Mouse (Mus musculus) embryonic facial prominence, embryonic 14.5 days (tissue): ENCODE measurements around the gene Pxt1. TPM values are rescaled to one million over a fixed set of nuclear protein-coding genes. Genes with fewer than 3 reads are reported as not detected.

Source experiments
- ATAC-seq: fragments of 200-750 bp; cut with Nextera tagmentation; 2 replicates; pipeline ENCODE4 v1.8.0; 2017; ENCODE audit warnings: low read depth, moderate number of reproducible peaks, moderate TSS enrichment
- DNase-seq: peaks from one replicate; pipeline ENCODE4 v3.0.0-alpha.2; 2015; ENCODE audit warnings: low spot score
- H3K27ac ChIP-seq: fragments of 300-500 bp; sonication (generic); replicated peaks from 2 replicates; pipeline ENCODE4 v1.5.1; 2014; ENCODE audit warnings: low read depth, mild to moderate bottlenecking, low read length, moderate library complexity
- H3K27me3 ChIP-seq: fragments of 300-500 bp; sonication (generic); replicated peaks from 2 replicates; pipeline ENCODE4 v1.6.1; 2014; ENCODE audit warnings: low read length; ENCODE audit not compliant: control insufficient read depth, insufficient read depth
- H3K36me3 ChIP-seq: fragments of 300-500 bp; sonication (generic); 2 replicates; pipeline ENCODE4 v1.6.1; 2014; ENCODE audit warnings: low read length, mixed read lengths; ENCODE audit not compliant: control insufficient read depth, insufficient read depth
- H3K4me1 ChIP-seq: fragments of 300-500 bp; sonication (generic); 2 replicates; pipeline ENCODE4 v1.6.1; 2014; ENCODE audit warnings: antibody characterized with exemption, low read length; ENCODE audit not compliant: control insufficient read depth, insufficient read depth
- H3K4me2 ChIP-seq: fragments of 300-500 bp; sonication (generic); 2 replicates; pipeline ENCODE4 v1.6.1; 2014; ENCODE audit warnings: low read depth, mild to moderate bottlenecking, low read length, moderate library complexity, mixed read lengths
- H3K4me3 ChIP-seq: fragments of 300-500 bp; sonication (generic); 2 replicates; pipeline ENCODE4 v1.5.1; 2014; ENCODE audit warnings: low read depth, mild to moderate bottlenecking, low read length
- H3K9ac ChIP-seq: fragments of 300-500 bp; sonication (generic); 2 replicates; pipeline ENCODE4 v1.6.1; 2014; ENCODE audit warnings: low read depth, mild to moderate bottlenecking, low read length, moderate library complexity, mixed read lengths
- H3K9me3 ChIP-seq: fragments of 300-500 bp; sonication (generic); 2 replicates; pipeline ENCODE4 v1.6.1; 2016; ENCODE audit warnings: low read length; ENCODE audit not compliant: control insufficient read depth
- WGBS: fragments of 180-500 bp; shearing (Covaris S2); extraction: QIAGEN DNeasy Blood & Tissue Kit; methylation state at CpG from one replicate; pipeline ENCODE4 v1.1.7; 2014; 5-methylcytosine and 5-hydroxymethylcytosine counted together
- polyA plus RNA-seq: library from polyadenylated mRNA; unstranded; fragments of >200 nt; fragmentation: Nextera tagmentation; extraction: Ambion mirVana; gene quantifications from 2 replicates; pipeline ENCODE4 v1.2.1, GENCODE M21; 2014

The Pxt1 gene
- polyA plus RNA-seq, 1 experiment from 2014 or later, result not detected

DNA sequence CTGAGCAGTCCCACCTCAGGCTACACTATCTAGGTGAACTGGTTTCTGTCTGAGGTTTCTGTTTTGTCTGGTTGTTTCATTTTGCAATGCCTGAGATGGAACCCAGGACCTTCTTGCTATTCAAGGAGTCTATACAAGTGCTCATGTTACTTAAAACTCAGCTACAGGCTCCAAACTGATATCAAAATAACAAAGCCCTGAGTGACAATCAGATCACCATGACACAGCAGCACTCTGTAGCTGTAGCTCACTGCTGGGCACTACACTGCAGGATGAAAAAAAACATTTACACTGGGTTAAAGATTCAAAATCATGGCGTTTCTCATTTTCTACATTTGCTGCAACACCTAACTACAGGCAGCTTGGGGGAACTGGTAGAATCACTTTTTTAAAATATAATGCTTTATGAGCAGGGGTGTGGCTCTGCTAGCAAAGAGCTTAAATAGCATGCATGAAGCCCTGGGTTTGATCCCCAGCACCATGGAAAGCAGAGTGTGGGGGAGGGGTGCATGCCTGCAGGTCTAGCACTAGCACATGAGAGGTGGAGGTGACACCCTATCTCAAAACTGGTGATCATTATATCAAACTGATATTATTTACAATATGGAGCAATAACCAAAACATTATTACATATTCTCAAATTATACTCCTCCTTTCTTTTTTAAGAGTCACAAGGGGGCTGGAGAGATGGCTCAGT, 41.2 kb upstream of the Pxt1 start:
- ATAC-seq, result no peak
- Histone ChIP-seq H3K9me3 (no peaks in the 10 kb centered on the region), H3K9ac (no peak overlapping the region), H3K27ac (no peak overlapping the region), H3K36me3 (peaks cover 87% of the 10 kb centered on the region), H3K4me2 (no peak overlapping the region), H3K27me3 (no peaks in the 10 kb centered on the region), H3K4me1 (no peaks in the 10 kb centered on the region), H3K4me3 (no peak overlapping the region)
- WGBS, result 93% methylated on average over 1 of the region's 1 CpGs
- DNase-seq, result no peak

DNA sequence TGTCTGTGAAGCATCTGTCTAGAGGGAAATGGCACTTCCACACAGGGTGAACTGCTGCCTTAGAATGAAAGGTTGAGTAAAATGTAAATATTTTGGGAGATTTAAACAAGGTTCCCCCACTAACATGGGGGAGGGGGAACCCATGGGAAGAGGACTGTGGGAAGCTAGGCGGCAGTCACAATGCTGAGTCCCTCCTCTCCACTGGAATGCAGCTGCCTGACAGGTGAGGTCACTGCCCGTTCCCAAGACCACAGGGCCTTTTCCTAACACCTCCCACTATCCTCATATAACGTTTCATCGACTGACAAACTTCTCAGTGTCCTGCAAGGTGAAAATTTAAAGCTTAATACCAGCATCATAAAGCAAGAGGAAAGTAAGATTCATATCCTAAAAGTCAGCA, 39.0 kb upstream of the Pxt1 start:
- H3K4me1 ChIP-seq, result no peaks in the 10 kb centered on the region
- no peaks in the 10 kb centered on the region for H3K27me3 ChIP-seq
- DNase-seq, result no peak
- H3K9ac ChIP-seq, result no peak overlapping the region
- H3K4me3 ChIP-seq, result no peak overlapping the region
- H3K9me3 ChIP-seq, result no peaks in the 10 kb centered on the region
- no peak for ATAC-seq
- H3K4me2 ChIP-seq, result no peak overlapping the region
- H3K27ac ChIP-seq, result no peak overlapping the region
- peaks cover 85% of the 10 kb centered on the region for H3K36me3 ChIP-seq
- WGBS, result 47% methylated on average over 4 of the region's 4 CpGs

DNA sequence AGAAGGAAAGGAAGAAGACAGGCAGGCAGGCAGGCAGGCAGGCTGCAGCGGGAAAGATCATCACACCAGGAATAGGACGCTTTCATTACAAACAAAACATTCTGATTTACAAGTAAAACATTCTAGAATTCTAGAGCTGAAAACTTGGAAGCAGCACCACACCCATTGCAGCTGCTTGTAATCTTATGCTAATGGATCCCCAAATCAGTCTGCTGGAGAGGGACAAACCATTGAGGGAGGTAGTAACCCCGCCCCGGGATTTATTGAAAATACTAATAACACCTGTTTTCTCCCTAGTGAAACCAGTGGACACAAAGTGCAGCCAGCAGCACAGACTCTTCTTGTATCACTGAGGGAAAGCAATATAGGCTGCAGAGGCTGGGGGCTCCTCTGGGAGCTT, 37.4 kb upstream of the Pxt1 start:
- Histone ChIP-seq H3K36me3 (peaks cover 81% of the 10 kb centered on the region), H3K27ac (no peak overlapping the region), H3K9ac (no peak overlapping the region), H3K27me3 (no peaks in the 10 kb centered on the region), H3K4me3 (no peak overlapping the region), H3K9me3 (no peaks in the 10 kb centered on the region), H3K4me1 (no peaks in the 10 kb centered on the region), H3K4me2 (no peak overlapping the region)
- ATAC-seq (no peak), DNase-seq (peak; percentile 60)
- 69% methylated on average over 4 of the region's 4 CpGs for WGBS

DNA sequence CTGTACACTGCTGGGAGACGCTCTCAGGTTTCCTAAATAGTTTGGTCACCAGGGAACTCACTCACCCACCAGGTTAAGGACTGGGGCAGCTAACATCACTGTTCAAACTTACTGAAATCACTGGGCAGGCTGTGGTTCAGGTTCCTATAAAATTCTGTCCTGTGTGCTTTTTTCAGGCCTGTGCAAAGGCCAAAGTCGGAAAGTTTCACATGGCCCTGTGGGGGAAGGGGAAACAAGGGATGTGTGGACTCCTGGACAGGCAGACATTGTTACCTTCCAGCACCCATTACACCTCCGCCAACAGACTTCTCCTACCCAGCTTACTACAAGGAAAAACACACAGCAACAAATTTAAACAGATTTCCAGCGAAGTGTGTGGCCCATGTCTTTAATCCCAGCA, 35.5 kb upstream of the Pxt1 start:
- Histone ChIP-seq H3K27me3 (no peaks in the 10 kb centered on the region), H3K27ac (no peak overlapping the region), H3K9ac (no peak overlapping the region), H3K9me3 (no peaks in the 10 kb centered on the region), H3K4me1 (no peaks in the 10 kb centered on the region), H3K4me3 (no peak overlapping the region), H3K36me3 (peaks cover 87% of the 10 kb centered on the region), H3K4me2 (no peak overlapping the region)
- DNase-seq (no peak), ATAC-seq (no peak)
- 91% methylated on average over 4 of the region's 4 CpGs for WGBS

DNA sequence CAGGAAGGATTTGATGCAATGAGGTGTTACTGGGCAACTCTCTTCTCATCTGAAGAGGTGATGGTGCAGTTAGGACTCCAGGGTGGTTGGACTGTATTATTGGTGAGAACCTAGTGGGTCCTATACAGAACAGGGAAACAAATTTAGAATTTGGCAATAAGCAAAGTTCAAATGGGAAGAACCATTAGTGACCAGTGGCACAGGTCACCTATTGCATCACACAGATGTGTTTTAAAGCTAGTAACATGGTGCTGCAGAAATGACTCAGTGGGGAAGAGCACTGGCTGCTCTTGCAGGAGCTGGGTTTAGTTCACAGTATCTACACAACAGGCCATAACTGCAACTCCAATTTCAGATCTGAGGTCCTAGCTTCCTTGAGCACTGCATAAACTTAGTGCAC, 26.5 kb upstream of the Pxt1 start:
- no peaks in the 10 kb centered on the region for H3K4me1 ChIP-seq
- no peak overlapping the region for H3K4me2 ChIP-seq
- peaks cover 96% of the 10 kb centered on the region for H3K36me3 ChIP-seq
- no peaks in the 10 kb centered on the region for H3K27me3 ChIP-seq
- no peaks in the 10 kb centered on the region for H3K9me3 ChIP-seq
- no peak for DNase-seq
- H3K27ac ChIP-seq, result no peak overlapping the region
- H3K4me3 ChIP-seq, result no peak overlapping the region
- no peak for ATAC-seq
- no peak overlapping the region for H3K9ac ChIP-seq

DNA sequence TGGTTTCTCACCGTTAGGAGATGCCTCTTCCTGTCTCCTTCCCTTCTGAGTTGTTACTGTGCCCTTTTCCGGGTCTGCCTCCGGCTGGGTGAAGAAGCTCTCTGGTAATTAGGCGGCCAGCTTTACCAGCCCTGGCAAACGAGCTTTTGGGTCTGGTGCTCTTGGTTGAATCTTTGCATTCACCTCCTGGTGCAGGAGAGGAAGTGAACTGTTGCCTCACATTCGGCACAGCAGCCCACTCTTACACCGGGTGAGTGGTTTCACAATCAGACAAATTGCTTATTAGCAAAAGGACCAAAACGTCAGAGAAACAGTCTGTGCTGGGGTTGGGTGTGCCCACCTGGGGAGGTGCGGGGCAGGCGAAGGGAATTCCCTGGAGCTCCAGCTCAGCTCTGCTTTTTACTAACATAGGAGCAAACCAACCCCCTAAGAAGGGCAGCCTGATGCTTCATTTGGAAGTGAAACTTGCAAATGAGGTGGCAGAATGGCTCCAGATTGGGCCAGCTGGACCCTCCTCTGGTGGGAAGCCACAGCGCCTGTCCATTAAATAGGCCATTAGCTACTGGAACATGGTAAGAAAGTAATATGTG, 23.5 kb upstream of the Pxt1 start:
- no peak overlapping the region for H3K27ac ChIP-seq
- no peaks in the 10 kb centered on the region for H3K9me3 ChIP-seq
- 78% methylated on average over 11 of the region's 11 CpGs for WGBS
- no peak overlapping the region for H3K9ac ChIP-seq
- no peaks in the 10 kb centered on the region for H3K27me3 ChIP-seq
- H3K36me3 ChIP-seq, result peaks cover 97% of the 10 kb centered on the region
- H3K4me3 ChIP-seq, result no peak overlapping the region
- H3K4me1 ChIP-seq, result no peaks in the 10 kb centered on the region
- DNase-seq (no peak), ATAC-seq (no peak)
- no peak overlapping the region for H3K4me2 ChIP-seq

DNA sequence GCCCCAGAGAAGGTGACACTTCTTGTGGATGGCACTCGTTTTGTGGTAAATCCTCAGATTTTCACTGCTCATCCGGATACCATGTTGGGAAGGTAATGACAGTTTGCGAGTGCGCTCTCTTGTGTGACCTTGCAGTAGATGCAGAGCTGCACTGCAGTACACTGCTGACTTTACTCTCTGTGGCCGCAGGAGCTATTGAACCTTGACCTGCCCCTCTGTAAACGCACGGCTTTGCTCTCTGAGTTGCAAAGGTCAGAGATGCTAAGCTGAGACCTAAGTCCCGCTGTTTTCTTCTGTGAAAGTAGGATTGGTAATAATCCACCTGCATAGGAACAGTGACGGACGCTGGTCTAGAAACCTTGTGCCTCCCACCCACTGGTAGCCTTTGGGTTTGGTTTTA, 18.0 kb upstream of the Pxt1 start:
- Histone ChIP-seq H3K27me3 (no peaks in the 10 kb centered on the region), H3K4me2 (no peak overlapping the region), H3K9me3 (no peaks in the 10 kb centered on the region), H3K27ac (no peak overlapping the region), H3K36me3 (peaks cover 71% of the 10 kb centered on the region), H3K9ac (no peak overlapping the region), H3K4me3 (no peak overlapping the region), H3K4me1 (no peaks in the 10 kb centered on the region)
- ATAC-seq, result no peak
- no peak for DNase-seq
- WGBS, result 81% methylated on average over 10 of the region's 10 CpGs

DNA sequence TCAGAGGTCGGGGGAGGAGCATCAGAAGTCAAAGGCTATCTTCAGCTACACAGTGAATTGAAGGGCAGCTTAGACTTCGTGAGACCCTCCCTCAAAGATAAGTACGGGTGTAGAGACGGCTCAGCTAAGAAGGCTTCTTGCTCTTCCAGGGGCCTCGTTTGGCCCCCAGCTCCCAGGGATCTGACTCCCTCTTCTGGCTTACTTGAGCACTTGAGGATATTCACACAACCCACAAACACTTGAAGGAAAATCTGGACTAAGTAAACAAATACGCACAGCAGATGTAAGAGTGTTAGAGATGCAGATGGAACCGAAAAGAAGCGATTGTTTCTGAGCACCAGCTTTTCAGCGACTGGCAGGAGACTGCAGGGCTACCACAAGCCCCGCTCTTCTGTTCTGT, 17.0 kb upstream of the Pxt1 start:
- no peak for ATAC-seq
- H3K36me3 ChIP-seq, result peaks cover 61% of the 10 kb centered on the region
- WGBS, result 80% methylated on average over 10 of the region's 10 CpGs

DNA sequence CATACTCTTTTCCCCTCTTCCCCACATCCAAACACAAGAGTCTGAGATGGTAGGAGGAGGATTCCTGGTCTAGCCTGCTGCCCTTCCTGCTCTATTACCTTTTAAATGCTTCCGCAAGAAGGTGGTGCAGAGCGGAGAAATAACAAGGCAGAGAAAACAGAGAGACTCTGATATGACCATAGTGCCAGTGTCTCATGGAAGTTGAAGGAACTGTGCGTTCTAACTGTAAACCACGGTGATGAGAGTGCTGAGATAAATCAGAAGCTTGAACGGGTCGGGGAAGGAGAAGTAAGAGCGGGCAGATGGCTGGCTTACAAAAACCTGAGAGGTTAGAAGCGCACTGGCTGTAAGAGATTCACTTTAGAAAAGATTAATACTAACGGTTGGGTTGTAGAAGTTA, 10.8 kb upstream of the Pxt1 start:
- H3K9me3 ChIP-seq, result no peaks in the 10 kb centered on the region
- peaks cover 18% of the 10 kb centered on the region for H3K4me1 ChIP-seq
- 0 out of 2 replicates have a peak overlapping the region, but pooled peaks have one; percentile 95 for H3K9ac ChIP-seq
- peak overlapping the region; percentile 88; the same call in 1 of the 2 replicates for H3K4me2 ChIP-seq
- peaks cover 13% of the 10 kb centered on the region for H3K36me3 ChIP-seq
- H3K27ac ChIP-seq, result no peak overlapping the region
- WGBS, result 96% methylated on average over 9 of the region's 9 CpGs
- DNase-seq (no peak), ATAC-seq (no peak)
- no peaks in the 10 kb centered on the region for H3K27me3 ChIP-seq
- H3K4me3 ChIP-seq, result 0 out of 2 replicates have a peak overlapping the region, but pooled peaks have one; percentile 85

More for the DNA sequence above, 17.0 kb upstream of the Pxt1 start:
- Histone ChIP-seq H3K9me3 (no peaks in the 10 kb centered on the region), H3K27me3 (no peaks in the 10 kb centered on the region), H3K9ac (no peak overlapping the region), H3K4me1 (no peaks in the 10 kb centered on the region), H3K4me3 (no peak overlapping the region), H3K27ac (no peak overlapping the region), H3K4me2 (no peak overlapping the region)
- no peak for DNase-seq
